Mouse (Mus musculus) layer of hippocampus, postnatal 14 days (tissue): ENCODE results near the gene Ctns. TPM values are rescaled to one million over a fixed set of nuclear protein-coding genes. Genes with fewer than 3 reads are reported as not detected.
A peak's percentile ranks its signal among the peaks of the same experiment; 100 is the strongest.

Source experiments
- DNase-seq, 2 experiments: peaks; one replicate each; pipeline ENCODE4 v3.0.0; 2021 to 2022; ENCODE audit warnings: low spot score in 2 of 2, mixed read lengths in 1 of 2
- total RNA-seq, 2 experiments: library from RNA; stranded (reverse); gene quantifications; 2 replicates each; pipeline ENCODE4 v1.2.3; 2021

The Ctns gene
- total RNA-seq, 2 experiments from 2014 or later = 18.6 to 20.5 TPM

- DNase-seq = no peak
Measured at GRCm38 (mm10) chr11:73198190-73198589, 652 bp downstream of the Ctns start.

- no peak for DNase-seq
Measured at GRCm38 (mm10) chr11:73194444-73194843, 4.4 kb downstream of the Ctns start.

- DNase-seq = no peak
Measured at GRCm38 (mm10) chr11:73193047-73193446, 5.8 kb downstream of the Ctns start.

GRCm38 (mm10) chr11:73187231-73187630, 11.6 kb downstream of the Ctns start:
- DNase-seq = no peak

GRCm38 (mm10) chr11:73185872-73186615, 12.8 kb downstream of the Ctns start:
- no peak for DNase-seq

GRCm38 (mm10) chr11:73177895-73178294, 20.9 kb downstream of the Ctns start:
- DNase-seq = no peak

GRCm38 (mm10) chr11:73177509-73177875, 21.4 kb downstream of the Ctns start:
- DNase-seq = no peak

- peak; percentile 93 to 97 for DNase-seq
Measured at GRCm38 (mm10) chr11:73176608-73177508, 22.0 kb downstream of the Ctns start, which contains the start of the genes Emc6 and Tax1bp3. Gene Emc6, minus strand, starts transcription at chr11:73177037. Gene Tax1bp3, plus strand, starts transcription at chr11:73177083.

- no peak for DNase-seq
Measured at GRCm38 (mm10) chr11:73176186-73176585, 22.7 kb downstream of the Ctns start.

- DNase-seq = no peak
Measured at GRCm38 (mm10) chr11:73175612-73176011, 23.2 kb downstream of the Ctns start.

GRCm38 (mm10) chr11:73172186-73172585, 26.7 kb downstream of the Ctns start:
- no peak for DNase-seq

GRCm38 (mm10) chr11:73169231-73169630, 29.6 kb downstream of the Ctns start:
- peak; percentile 47 to 65 for DNase-seq

GRCm38 (mm10) chr11:73168576-73168975, 30.3 kb downstream of the Ctns start:
- no peak for DNase-seq

- no peak for DNase-seq
Measured at GRCm38 (mm10) chr11:73168071-73168470, 30.8 kb downstream of the Ctns start.

- no peak for DNase-seq
Measured at GRCm38 (mm10) chr11:73162284-73162683, 36.6 kb downstream of the Ctns start.

GRCm38 (mm10) chr11:73161616-73162015, 37.2 kb downstream of the Ctns start:
- no peak for DNase-seq

- no peak for DNase-seq
Measured at GRCm38 (mm10) chr11:73160811-73161200, 38.0 kb downstream of the Ctns start.

GRCm38 (mm10) chr11:73159957-73160810, 38.7 kb downstream of the Ctns start, which contains the start of gene P2rx5:
Gene P2rx5, plus strand, starts transcription at chr11:73160421.
- DNase-seq = no peak

- DNase-seq = peak in 1 of 2 experiments; percentile 61
Measured at GRCm38 (mm10) chr11:73155071-73155470, 43.8 kb downstream of the Ctns start.

- DNase-seq = no peak
Measured at GRCm38 (mm10) chr11:73148209-73148608, 50.6 kb downstream of the Ctns start.

GRCm38 (mm10) chr11:73146975-73147365, 51.9 kb downstream of the Ctns start:
- DNase-seq = no peak
